In genomic region chr7:3595146-3595545, GRCm38 (mm10) we compare ENCODE assay signal across 8 mouse cellular contexts. TPM values are rescaled to one million over a fixed set of nuclear protein-coding genes. Genes with fewer than 3 reads are reported as not detected.
A peak's percentile ranks its signal among the peaks of the same experiment; 100 is the strongest.
DNase-seq lines count a peak whose midpoint lies in the region; ATAC-seq and TF ChIP-seq lines count a peak whose summit lies in the region.

No protein-coding gene starts in this region.

- H3K4me2 ChIP-seq in heart, embryonic 12.5 days, result peak overlapping the region; percentile 54
- H3K4me2 ChIP-seq in intestine, postnatal 0 days (replicated peaks; ENCODE audit: low read depth), result peak overlapping the region; percentile 48
- peak overlapping the region; percentile 32 for H3K4me2 ChIP-seq in lung, embryonic 14.5 days
- H3K4me2 ChIP-seq in midbrain, postnatal 0 days (ENCODE audit: low read depth, low read length, poor library complexity, severe bottlenecking), result no peak overlapping the region

- whole genome bisulfite sequencing in heart, embryonic 12.5 days, result 5% methylated on average over 9 of the region's 9 CpGs
- 13% methylated on average over 9 of the region's 9 CpGs for WGBS in intestine, postnatal 0 days
- 11% methylated on average over 9 of the region's 9 CpGs for WGBS in lung, embryonic 14.5 days
- WGBS in midbrain, postnatal 0 days, result 17% methylated on average over 9 of the region's 9 CpGs

- H3K9me3 ChIP-seq in heart, embryonic 12.5 days (replicated peaks), result no peaks in the 10 kb centered on the region
- H3K9me3 ChIP-seq in intestine, postnatal 0 days (ENCODE audit: control insufficient read depth), result no peaks in the 10 kb centered on the region
- H3K9me3 ChIP-seq in lung, embryonic 14.5 days (ENCODE audit: low read depth, low read length), result no peaks in the 10 kb centered on the region
- H3K9me3 ChIP-seq in midbrain, postnatal 0 days (ENCODE audit: low read length), result no peaks in the 10 kb centered on the region

- H3K27me3 ChIP-seq in heart, embryonic 12.5 days (replicated peaks), result no peaks in the 10 kb centered on the region
- H3K27me3 ChIP-seq in intestine, postnatal 0 days (replicated peaks; ENCODE audit: control insufficient read depth, insufficient read depth, low read length), result no peaks in the 10 kb centered on the region
- no peaks in the 10 kb centered on the region for H3K27me3 ChIP-seq in lung, embryonic 14.5 days (ENCODE audit: insufficient read depth, low read length)
- H3K27me3 ChIP-seq in midbrain, postnatal 0 days (ENCODE audit: insufficient read depth, low read length), result no peaks in the 10 kb centered on the region

- H3K4me1 ChIP-seq in heart, embryonic 12.5 days (replicated peaks), result no peaks in the 10 kb centered on the region
- no peaks in the 10 kb centered on the region for H3K4me1 ChIP-seq in intestine, postnatal 0 days (replicated peaks; ENCODE audit: control insufficient read depth, insufficient read depth, low read length)
- no peaks in the 10 kb centered on the region for H3K4me1 ChIP-seq in lung, embryonic 14.5 days (ENCODE audit: insufficient read depth)
- no peaks in the 10 kb centered on the region for H3K4me1 ChIP-seq in midbrain, postnatal 0 days (ENCODE audit: insufficient read depth, low read length)

- H3K27ac ChIP-seq in heart, embryonic 12.5 days (ENCODE audit: poor library complexity, severe bottlenecking), result no peak overlapping the region
- no peak overlapping the region for H3K27ac ChIP-seq in intestine, postnatal 0 days (ENCODE audit: low read depth, low read length)
- no peak overlapping the region for H3K27ac ChIP-seq in lung, embryonic 14.5 days (ENCODE audit: low read depth)
- no peak overlapping the region for H3K27ac ChIP-seq in midbrain, postnatal 0 days (ENCODE audit: low read depth, low read length)

- no peak for DNase-seq in heart, postnatal 36 days
- peak; percentile 89 for DNase-seq in ZHBTc4 (ENCODE audit: low read depth, low spot score)
- DNase-seq in lung, embryonic 14.5 days, result peak; percentile 11
- DNase-seq in cerebellum, postnatal 36 days, result no peak
- DNase-seq in midbrain, postnatal 0 days (ENCODE audit: low spot score), result no peak
- DNase-seq in adipocyte (ENCODE audit: low spot score), result no peak

- intact Hi-C loops in heart, postnatal 36 days (cut with DNase I), result no loop called here

- ATAC-seq in heart, embryonic 12.5 days (ENCODE audit: insufficient number of reproducible peaks, low FRiP score), result no peak
- ATAC-seq in intestine, postnatal 0 days, result 0 out of 2 replicates have a peak, but pooled peaks have one; percentile 63
- no peak for ATAC-seq in lung, embryonic 14.5 days (ENCODE audit: insufficient read depth)
- ATAC-seq in midbrain, postnatal 0 days (ENCODE audit: low FRiP score), result no peak

- no peaks in the 10 kb centered on the region for H3K36me3 ChIP-seq in heart, embryonic 12.5 days
- no peaks in the 10 kb centered on the region for H3K36me3 ChIP-seq in intestine, postnatal 0 days (ENCODE audit: control insufficient read depth, insufficient read depth)
- no peaks in the 10 kb centered on the region for H3K36me3 ChIP-seq in lung, embryonic 14.5 days (ENCODE audit: insufficient read depth)
- H3K36me3 ChIP-seq in midbrain, postnatal 0 days (ENCODE audit: insufficient read depth, low read length), result no peaks in the 10 kb centered on the region

- H3K9ac ChIP-seq in heart, embryonic 12.5 days, result no peak overlapping the region
- no peak overlapping the region for H3K9ac ChIP-seq in intestine, postnatal 0 days (ENCODE audit: low read depth, low read length)
- no peak overlapping the region for H3K9ac ChIP-seq in lung, embryonic 14.5 days
- H3K9ac ChIP-seq in midbrain, postnatal 0 days (replicated peaks; ENCODE audit: low read length, poor library complexity, severe bottlenecking), result no peak overlapping the region

- TF ChIP-seq CTCF in intestine, postnatal 0 days (IDR thresholded peaks at IDR 0.05; ENCODE audit: low read depth), result no peak
- no peak for TF ChIP-seq CTCF in lung, embryonic 14.5 days (IDR thresholded peaks at IDR 0.05; ENCODE audit: low read depth)
- TF ChIP-seq CTCF in midbrain, postnatal 0 days (IDR thresholded peaks at IDR 0.05), result no peak

- peak overlapping the region; percentile 29; the same call in 1 of the 2 replicates for H3K4me3 ChIP-seq in heart, embryonic 12.5 days
- H3K4me3 ChIP-seq in intestine, postnatal 0 days (ENCODE audit: low read depth, low read length), result 0 out of 2 replicates have a peak overlapping the region, but pooled peaks have one; percentile 14
- no peak overlapping the region for H3K4me3 ChIP-seq in lung, embryonic 14.5 days (ENCODE audit: low read depth, low read length)
- H3K4me3 ChIP-seq in midbrain, postnatal 0 days (ENCODE audit: low read depth, low read length), result no peak overlapping the region

RNA-seq across cellular contexts. Expression of gene Oscar, which starts 20.8 kb away (rescaled TPM):
- 0.09 and 0.23 TPM in 2 replicates for polyA plus RNA-seq in heart, embryonic 12.5 days (2016; fragmentation: Nextera tagmentation; extraction: Ambion mirVana)
- total RNA-seq in heart, postnatal 36 days (2021), result under 1 TPM; 0.17 to 0.35 TPM
- polyA plus RNA-seq in intestine, postnatal 0 days (2015; fragmentation: Nextera tagmentation; extraction: Ambion mirVana), result 0.08 and 0.13 TPM in 2 replicates
- polyA plus RNA-seq in lung, embryonic 14.5 days (2014; fragmentation: Nextera tagmentation; extraction: Ambion mirVana), result 0.20 TPM in 1 of 2 replicates, not detected in the other
- 0.55 and 1.3 TPM in 2 replicates for total RNA-seq in midbrain, postnatal 0 days (2014; rRNA removed)
- 0.63 and 0.77 TPM in 2 replicates for polyA plus RNA-seq in midbrain, postnatal 0 days (2015; fragmentation: Nextera tagmentation; extraction: Ambion mirVana)

RNA-seq across cellular contexts. Expression of gene Ndufa3, which starts 22.0 kb away (rescaled TPM):
- polyA plus RNA-seq in heart, embryonic 12.5 days (2016; fragmentation: Nextera tagmentation; extraction: Ambion mirVana), result 550 and 560 TPM in 2 replicates
- 1,000 to 10,000 TPM; 1,822 to 1,988 TPM for total RNA-seq in heart, postnatal 36 days (2021)
- 703 and 717 TPM in 2 replicates for polyA plus RNA-seq in intestine, postnatal 0 days (2015; fragmentation: Nextera tagmentation; extraction: Ambion mirVana)
- polyA plus RNA-seq in lung, embryonic 14.5 days (2014; fragmentation: Nextera tagmentation; extraction: Ambion mirVana), result 511 and 530 TPM in 2 replicates
- 340 and 373 TPM in 2 replicates for total RNA-seq in midbrain, postnatal 0 days (2014; rRNA removed)
- polyA plus RNA-seq in midbrain, postnatal 0 days (2015; fragmentation: Nextera tagmentation; extraction: Ambion mirVana), result 556 and 624 TPM in 2 replicates

RNA-seq across cellular contexts. Expression of gene Tfpt, which starts 34.6 kb away (rescaled TPM):
- polyA plus RNA-seq in heart, embryonic 12.5 days (2016; fragmentation: Nextera tagmentation; extraction: Ambion mirVana), result 18.6 and 19.8 TPM in 2 replicates
- 10 to 100 TPM; 17.2 to 25.4 TPM for total RNA-seq in heart, postnatal 36 days (2021)
- polyA plus RNA-seq in intestine, postnatal 0 days (2015; fragmentation: Nextera tagmentation; extraction: Ambion mirVana), result 12.2 and 12.8 TPM in 2 replicates
- polyA plus RNA-seq in lung, embryonic 14.5 days (2014; fragmentation: Nextera tagmentation; extraction: Ambion mirVana), result 25.7 and 27.2 TPM in 2 replicates
- total RNA-seq in midbrain, postnatal 0 days (2014; rRNA removed), result 19.7 and 30.7 TPM in 2 replicates
- polyA plus RNA-seq in midbrain, postnatal 0 days (2015; fragmentation: Nextera tagmentation; extraction: Ambion mirVana), result 33.5 and 35.6 TPM in 2 replicates

RNA-seq across cellular contexts. Expression of gene Prpf31, which starts 34.6 kb away (rescaled TPM):
- 63.7 and 68.0 TPM in 2 replicates for polyA plus RNA-seq in heart, embryonic 12.5 days (2016; fragmentation: Nextera tagmentation; extraction: Ambion mirVana)
- 10 to 100 TPM; 24.4 to 26.6 TPM for total RNA-seq in heart, postnatal 36 days (2021)
- 27.8 and 29.8 TPM in 2 replicates for polyA plus RNA-seq in intestine, postnatal 0 days (2015; fragmentation: Nextera tagmentation; extraction: Ambion mirVana)
- 103 and 112 TPM in 2 replicates for polyA plus RNA-seq in lung, embryonic 14.5 days (2014; fragmentation: Nextera tagmentation; extraction: Ambion mirVana)
- total RNA-seq in midbrain, postnatal 0 days (2014; rRNA removed), result 58.6 and 58.9 TPM in 2 replicates
- polyA plus RNA-seq in midbrain, postnatal 0 days (2015; fragmentation: Nextera tagmentation; extraction: Ambion mirVana), result 66.0 and 73.8 TPM in 2 replicates

RNA-seq across cellular contexts. Expression of gene Cnot3, which starts 49.9 kb away (rescaled TPM):
- polyA plus RNA-seq in heart, embryonic 12.5 days (2016; fragmentation: Nextera tagmentation; extraction: Ambion mirVana), result 35.8 and 41.9 TPM in 2 replicates
- 10 to 100 TPM; 22.5 to 27.6 TPM for total RNA-seq in heart, postnatal 36 days (2021)
- 19.9 and 20.8 TPM in 2 replicates for polyA plus RNA-seq in intestine, postnatal 0 days (2015; fragmentation: Nextera tagmentation; extraction: Ambion mirVana)
- polyA plus RNA-seq in lung, embryonic 14.5 days (2014; fragmentation: Nextera tagmentation; extraction: Ambion mirVana), result 76.4 and 79.8 TPM in 2 replicates
- 15.1 and 23.3 TPM in 2 replicates for total RNA-seq in midbrain, postnatal 0 days (2014; rRNA removed)
- polyA plus RNA-seq in midbrain, postnatal 0 days (2015; fragmentation: Nextera tagmentation; extraction: Ambion mirVana), result 27.1 and 32.6 TPM in 2 replicates

Comparison
In these comparisons a context has a peak if more than half of its experiments do, and no peak if none do; other contexts are left out.
1. H3K4me3 ChIP-seq: peak in heart, embryonic 12.5 days (single experiment) and intestine, postnatal 0 days (single experiment); none in lung, embryonic 14.5 days (single experiment) and midbrain, postnatal 0 days (single experiment).
2. DNase-seq: peak in ZHBTc4 (single experiment) and lung, embryonic 14.5 days (single experiment); none in heart, postnatal 36 days (0 of 2), cerebellum, postnatal 36 days (0 of 2), midbrain, postnatal 0 days (single experiment) and adipocyte (single experiment).